Mouse (Mus musculus): ENCODE results near the gene Swi5. TPM values are rescaled to one million over a fixed set of nuclear protein-coding genes. Genes with fewer than 3 reads are reported as not detected.

The Swi5 gene
- total and polyA plus RNA-seq, 2 experiments from 2014 or later, result 290 to 407 TPM

DNA sequence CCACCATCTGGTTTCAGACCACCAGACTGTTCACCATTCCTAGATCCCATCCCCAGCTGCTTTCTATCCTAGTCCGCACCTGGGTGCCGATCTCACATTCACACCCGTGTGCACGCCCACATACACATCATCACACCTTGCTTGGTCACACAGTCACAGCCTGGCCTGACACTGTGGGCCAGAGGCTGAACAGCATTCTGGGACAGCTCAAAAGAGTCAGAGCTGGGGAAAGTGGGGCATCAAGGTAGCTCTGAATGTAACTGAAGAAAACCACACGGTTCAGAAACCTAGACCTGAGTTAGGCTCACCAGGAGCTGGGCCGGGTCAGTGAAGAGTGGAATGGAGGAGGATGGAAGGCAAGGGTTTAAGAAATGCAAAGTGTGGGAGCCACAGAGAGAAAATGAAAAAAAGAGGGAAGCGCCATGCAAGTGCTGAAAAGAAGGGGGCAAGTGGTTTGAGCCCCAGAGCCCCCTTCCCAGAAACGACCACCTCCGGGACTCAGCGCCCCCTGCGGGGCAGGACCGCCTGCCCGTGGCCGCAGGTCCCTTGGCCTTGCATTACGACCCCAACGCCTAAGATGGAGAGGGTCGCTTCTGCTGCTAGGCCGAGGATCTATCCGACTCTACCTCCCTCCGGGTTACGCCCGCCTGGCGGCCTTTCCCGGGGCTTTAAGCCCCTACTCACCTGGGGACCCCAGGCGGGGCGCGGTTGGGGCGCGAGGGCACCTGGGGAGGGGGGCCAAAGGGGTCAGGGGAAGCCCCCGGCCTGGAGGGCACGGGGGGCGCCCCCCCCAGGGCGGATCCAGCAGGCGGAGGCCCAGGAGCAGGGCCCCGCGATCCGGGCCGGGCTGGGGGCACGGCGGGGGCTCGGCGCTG, 23.8 kb upstream of the Swi5 start:
- peaks cover 55% of the 10 kb centered on the region for H3K36me3 ChIP-seq (ENCODE audit: insufficient read depth)
- no peaks in the 10 kb centered on the region for H3K9me3 ChIP-seq (ENCODE audit: low read length)
- ATAC-seq, result no peak

DNA sequence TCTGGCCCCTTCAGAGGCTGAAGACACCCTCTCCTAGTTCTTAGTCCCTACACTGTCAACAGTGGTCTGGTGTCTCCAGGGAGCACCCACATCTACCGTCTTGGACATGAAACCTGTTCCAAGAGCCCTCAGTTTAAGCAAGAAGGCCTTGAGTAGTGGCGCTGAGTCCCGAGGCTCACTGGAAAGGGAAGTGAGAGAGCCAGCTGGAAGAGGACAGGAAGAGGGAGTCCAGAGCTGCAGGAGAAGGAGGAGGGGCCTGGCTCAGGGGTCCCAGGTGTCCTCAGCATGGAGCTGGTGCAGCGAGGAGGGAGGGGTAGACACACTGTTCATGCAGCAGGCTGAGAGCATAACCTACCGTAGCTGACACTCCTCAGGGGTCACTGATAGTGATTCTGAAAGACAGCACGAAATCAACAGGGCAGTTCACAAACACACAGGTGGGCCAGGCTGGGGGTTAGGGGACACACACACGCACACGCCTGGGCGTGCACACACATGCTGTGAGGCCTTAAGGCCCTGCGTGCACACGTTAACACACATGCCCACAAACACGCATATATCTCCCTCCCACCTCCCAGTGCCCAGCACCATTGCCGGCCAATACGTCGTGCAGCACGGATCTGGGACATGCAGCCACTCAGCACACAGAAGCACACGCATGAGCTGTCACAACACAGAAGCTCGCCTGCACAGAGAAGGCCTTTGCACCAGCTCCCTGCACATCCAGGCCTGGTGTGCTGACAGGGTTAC, 22.4 kb upstream of the Swi5 start:
- no peak overlapping the region for H3K4me2 ChIP-seq (ENCODE audit: low read depth)

More for the DNA sequence above, 23.8 kb upstream of the Swi5 start:
- Histone ChIP-seq H3K27me3 (ENCODE audit: insufficient read depth, low read length) (no peaks in the 10 kb centered on the region), H3K27ac (ENCODE audit: low read depth, low read length) (0 out of 2 replicates have a peak overlapping the region, but pooled peaks have one; percentile 21), H3K4me1 (ENCODE audit: insufficient read depth) (peaks cover 8% of the 10 kb centered on the region; the same call in 1 of the 2 replicates), H3K9ac (peak overlapping the region; percentile 59), H3K4me3 (ENCODE audit: low read depth, low read length) (peak overlapping the region; percentile 42), H3K4me2 (ENCODE audit: low read depth) (peak overlapping the region; percentile 95)
- TF ChIP-seq CTCF (IDR thresholded peaks at IDR 0.05; ENCODE audit: low read depth), result no peak
- WGBS, result 13% methylated on average over 33 of the region's 42 CpGs
- DNase-seq, result no peak

DNA sequence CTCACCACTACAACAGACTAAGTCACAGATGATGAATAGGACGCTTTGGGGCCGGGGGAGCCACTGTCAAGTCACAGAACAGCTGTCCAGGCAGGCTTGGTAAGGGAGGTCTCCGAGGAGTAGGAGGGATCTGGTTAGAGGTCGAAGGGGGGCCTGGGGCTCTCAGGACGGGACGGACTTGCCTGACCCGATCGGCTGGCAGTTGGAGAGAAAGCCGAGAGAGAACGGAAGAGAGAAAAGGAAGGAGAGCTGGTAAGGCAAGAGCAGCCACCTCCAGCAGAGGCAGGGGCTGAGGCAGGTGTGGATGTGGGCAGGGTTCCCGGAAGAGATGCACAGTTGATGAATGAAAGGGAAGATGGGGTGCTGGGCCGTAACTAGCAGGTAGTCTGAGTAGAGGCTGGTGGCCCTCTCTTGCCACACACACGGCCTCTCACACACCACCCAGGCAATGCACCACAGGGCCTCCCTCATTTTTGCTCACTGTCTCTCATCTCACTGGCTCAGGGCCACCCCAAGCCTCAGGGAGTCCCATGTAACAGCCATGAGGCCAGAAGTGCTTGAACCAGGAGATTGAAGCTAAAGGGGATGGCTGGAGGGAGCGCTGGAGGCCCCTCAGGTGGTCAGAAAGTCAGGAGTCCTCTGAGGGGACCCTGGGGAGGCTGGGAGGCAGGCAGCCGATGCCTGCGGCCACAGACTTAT, 21.1 kb upstream of the Swi5 start:
- 90% methylated on average over 16 of the region's 16 CpGs for WGBS
- Histone ChIP-seq H3K36me3 (ENCODE audit: insufficient read depth) (peaks cover 66% of the 10 kb centered on the region), H3K9me3 (ENCODE audit: low read length) (no peaks in the 10 kb centered on the region), H3K27ac (ENCODE audit: low read depth, low read length) (no peak overlapping the region), H3K27me3 (ENCODE audit: insufficient read depth, low read length) (no peaks in the 10 kb centered on the region), H3K4me2 (ENCODE audit: low read depth) (no peak overlapping the region), H3K9ac (no peak overlapping the region), H3K4me3 (ENCODE audit: low read depth, low read length) (no peak overlapping the region), H3K4me1 (ENCODE audit: insufficient read depth) (peaks cover 8% of the 10 kb centered on the region; the same call in 1 of the 2 replicates)
- TF ChIP-seq CTCF (IDR thresholded peaks at IDR 0.05; ENCODE audit: low read depth), result no peak
- DNase-seq, result no peak
- no peak for ATAC-seq

More for the DNA sequence above, 22.4 kb upstream of the Swi5 start:
- Histone ChIP-seq H3K9ac (no peak overlapping the region), H3K27me3 (ENCODE audit: insufficient read depth, low read length) (no peaks in the 10 kb centered on the region), H3K27ac (ENCODE audit: low read depth, low read length) (no peak overlapping the region), H3K4me1 (ENCODE audit: insufficient read depth) (peaks cover 8% of the 10 kb centered on the region; the same call in 1 of the 2 replicates), H3K4me3 (ENCODE audit: low read depth, low read length) (no peak overlapping the region), H3K36me3 (ENCODE audit: insufficient read depth) (peaks cover 60% of the 10 kb centered on the region), H3K9me3 (ENCODE audit: low read length) (no peaks in the 10 kb centered on the region)
- no peak for TF ChIP-seq CTCF (IDR thresholded peaks at IDR 0.05; ENCODE audit: low read depth)
- ATAC-seq (no peak), DNase-seq (no peak)
- WGBS, result 86% methylated on average over 18 of the region's 18 CpGs

DNA sequence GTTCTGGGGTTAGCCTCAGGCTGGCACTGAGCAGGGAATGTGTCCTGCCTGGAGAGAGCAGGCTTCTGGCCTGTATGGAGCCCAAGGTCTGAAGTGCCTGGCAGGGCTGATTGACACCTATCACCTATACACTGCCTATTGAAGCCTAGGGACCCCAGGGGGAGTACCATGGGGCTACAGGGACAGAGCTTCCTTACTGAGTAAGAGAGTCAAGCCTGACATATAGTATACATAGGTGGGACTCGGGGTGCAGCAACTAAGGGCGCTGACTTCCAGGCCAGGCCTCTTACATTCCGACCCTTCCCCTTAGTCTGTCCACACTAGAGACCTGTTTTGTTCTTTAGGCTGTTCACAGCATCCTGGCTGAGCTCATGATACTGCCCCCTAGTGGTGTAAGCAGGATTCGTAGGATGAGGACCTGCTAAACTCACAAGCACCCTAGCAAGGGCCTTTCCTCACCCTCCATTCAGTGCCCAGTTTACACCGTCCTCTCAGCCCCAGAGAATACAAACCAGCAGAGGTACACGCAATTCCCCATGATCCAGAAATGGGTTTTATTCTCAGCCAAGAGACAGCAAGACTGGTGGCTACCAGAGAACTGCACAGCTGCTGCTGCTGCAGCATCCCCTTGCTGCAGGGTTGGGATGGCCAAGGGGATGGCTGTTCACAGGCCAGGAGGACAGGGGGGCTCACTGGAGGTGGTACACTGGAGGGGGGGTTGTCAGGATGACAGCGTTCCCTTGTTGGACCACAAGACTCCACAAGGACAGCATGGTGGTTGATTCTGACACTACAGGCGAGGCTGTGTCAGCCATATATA, 20.3 kb upstream of the Swi5 start:
- Histone ChIP-seq H3K4me2 (ENCODE audit: low read depth) (no peak overlapping the region), H3K4me1 (ENCODE audit: insufficient read depth) (peaks cover 8% of the 10 kb centered on the region; the same call in 1 of the 2 replicates), H3K9me3 (ENCODE audit: low read length) (no peaks in the 10 kb centered on the region), H3K4me3 (ENCODE audit: low read depth, low read length) (no peak overlapping the region), H3K27me3 (ENCODE audit: insufficient read depth, low read length) (no peaks in the 10 kb centered on the region), H3K36me3 (ENCODE audit: insufficient read depth) (peaks cover 74% of the 10 kb centered on the region), H3K27ac (ENCODE audit: low read depth, low read length) (no peak overlapping the region), H3K9ac (0 out of 2 replicates have a peak overlapping the region, but pooled peaks have one; percentile 10)
- 48% methylated on average over 8 of the region's 8 CpGs for WGBS
- peak; percentile 56 for ATAC-seq
- TF ChIP-seq CTCF (IDR thresholded peaks at IDR 0.05; ENCODE audit: low read depth), result peak; percentile 92
- DNase-seq, result peak; percentile 83

DNA sequence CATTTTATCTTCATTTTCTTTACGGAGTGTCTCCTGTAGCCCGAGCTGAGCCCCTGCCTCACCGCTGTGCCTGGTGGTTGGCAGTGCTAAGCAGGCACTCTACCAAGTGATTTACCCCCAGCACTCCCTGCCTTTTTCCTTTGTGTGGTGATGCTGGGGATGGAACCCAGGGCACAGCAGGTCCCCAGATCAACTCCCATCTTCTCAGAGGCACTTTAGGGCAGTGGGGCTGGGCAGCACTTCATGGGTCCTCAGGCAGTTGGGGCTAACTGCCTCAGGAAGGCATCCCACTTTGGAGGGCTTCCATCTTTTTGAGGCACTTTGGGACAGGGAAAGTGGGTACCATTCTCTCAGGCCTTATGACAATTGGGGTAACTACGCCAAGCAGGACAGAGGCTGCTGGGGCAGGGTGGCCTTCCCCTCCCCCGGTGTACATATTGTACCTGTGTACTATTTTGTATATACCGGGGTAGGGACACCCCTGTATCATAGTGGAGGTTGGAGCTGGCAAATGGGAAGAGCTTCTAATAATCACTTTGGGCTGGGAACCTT, 19.4 kb upstream of the Swi5 start:
- H3K4me2 ChIP-seq (ENCODE audit: low read depth), result no peak overlapping the region
- peaks cover 8% of the 10 kb centered on the region; the same call in 1 of the 2 replicates for H3K4me1 ChIP-seq (ENCODE audit: insufficient read depth)
- WGBS, result 81% methylated on average over 6 of the region's 6 CpGs
- H3K4me3 ChIP-seq (ENCODE audit: low read depth, low read length), result no peak overlapping the region
- DNase-seq (no peak), ATAC-seq (no peak)
- no peak for TF ChIP-seq CTCF (IDR thresholded peaks at IDR 0.05; ENCODE audit: low read depth)
- no peaks in the 10 kb centered on the region for H3K9me3 ChIP-seq (ENCODE audit: low read length)
- no peak overlapping the region for H3K27ac ChIP-seq (ENCODE audit: low read depth, low read length)
- H3K9ac ChIP-seq, result no peak overlapping the region
- H3K36me3 ChIP-seq (ENCODE audit: insufficient read depth), result peaks cover 83% of the 10 kb centered on the region
- H3K27me3 ChIP-seq (ENCODE audit: insufficient read depth, low read length), result no peaks in the 10 kb centered on the region

DNA sequence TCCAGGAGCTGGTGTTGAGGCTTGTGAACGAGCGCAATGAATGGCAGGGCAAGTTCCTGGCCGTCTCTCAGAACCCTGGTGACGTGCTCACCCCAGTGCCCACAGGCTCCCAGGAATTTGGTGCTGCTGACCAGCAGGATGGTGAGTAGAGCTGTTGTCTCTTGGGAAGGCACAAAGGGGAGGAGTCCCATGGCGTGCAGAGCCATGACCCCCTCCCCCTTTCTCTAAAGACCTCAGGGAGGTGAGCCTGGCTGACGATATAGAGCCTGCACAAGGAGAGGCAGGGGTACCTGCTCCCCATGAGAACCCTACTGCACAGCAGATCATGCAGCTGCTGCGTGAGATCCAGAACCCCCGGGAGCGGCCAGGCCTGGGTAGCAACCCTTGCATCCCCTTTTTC, 18.3 kb upstream of the Swi5 start:
- H3K9me3 ChIP-seq (ENCODE audit: low read length), result no peaks in the 10 kb centered on the region
- peaks cover 88% of the 10 kb centered on the region for H3K36me3 ChIP-seq (ENCODE audit: insufficient read depth)
- no peak overlapping the region for H3K4me3 ChIP-seq (ENCODE audit: low read depth, low read length)
- 83% methylated on average over 9 of the region's 9 CpGs for WGBS
- ATAC-seq (no peak), DNase-seq (no peak)
- H3K4me1 ChIP-seq (ENCODE audit: insufficient read depth), result no peaks in the 10 kb centered on the region
- TF ChIP-seq CTCF (IDR thresholded peaks at IDR 0.05; ENCODE audit: low read depth), result no peak
- no peak overlapping the region for H3K4me2 ChIP-seq (ENCODE audit: low read depth)
- no peak overlapping the region for H3K27ac ChIP-seq (ENCODE audit: low read depth, low read length)
- H3K27me3 ChIP-seq (ENCODE audit: insufficient read depth, low read length), result no peaks in the 10 kb centered on the region
- H3K9ac ChIP-seq, result no peak overlapping the region
